Mouse (Mus musculus) lung, postnatal 0 days (tissue): Measurements from ENCODE around the gene Bcl9. TPM values are rescaled to one million over a fixed set of nuclear protein-coding genes. Genes with fewer than 3 reads are reported as not detected.

ENCODE experiments used
- ATAC-seq: fragments of 200-750 bp; cut with Nextera tagmentation; 2 replicates; pipeline ENCODE4 v1.8.0; 2017; ENCODE audit warnings: moderate library complexity
- DNase-seq: peaks from one replicate; pipeline ENCODE4 v3.0.0-alpha.2; 2016; ENCODE audit warnings: low spot score
- H3K27ac ChIP-seq: fragments of 300-500 bp; sonication (generic); 2 replicates; pipeline ENCODE4 v1.5.1; 2014; ENCODE audit warnings: antibody characterized with exemption, mild to moderate bottlenecking, low read length, mixed read lengths
- H3K27me3 ChIP-seq: fragments of 300-500 bp; sonication (generic); replicated peaks from 2 replicates; pipeline ENCODE4 v1.6.1; 2014; ENCODE audit warnings: low read length, mixed read lengths; ENCODE audit not compliant: insufficient read depth
- H3K36me3 ChIP-seq: fragments of 300-500 bp; sonication (generic); 2 replicates; pipeline ENCODE4 v1.6.1; 2014; ENCODE audit warnings: low read length, mixed read lengths; ENCODE audit not compliant: insufficient read depth
- H3K4me1 ChIP-seq: fragments of 300-500 bp; sonication (generic); 2 replicates; pipeline ENCODE4 v1.6.1; 2014; ENCODE audit warnings: antibody characterized with exemption, low read depth, low read length, mixed read lengths; ENCODE audit not compliant: insufficient read depth
- H3K4me2 ChIP-seq: fragments of 300-500 bp; sonication (generic); replicated peaks from 2 replicates; pipeline ENCODE4 v1.6.1; 2014; ENCODE audit warnings: low read depth, mild to moderate bottlenecking, low read length, moderate library complexity, mixed read lengths
- H3K4me3 ChIP-seq: fragments of 300-500 bp; sonication (generic); 2 replicates; pipeline ENCODE4 v1.5.1; 2014; ENCODE audit warnings: low read depth, low read length
- H3K9ac ChIP-seq: fragments of 300-500 bp; sonication (generic); replicated peaks from 2 replicates; pipeline ENCODE4 v1.6.1; 2014; ENCODE audit warnings: low read depth, mild to moderate bottlenecking
- H3K9me3 ChIP-seq: fragments of 300-500 bp; sonication (generic); 2 replicates; pipeline ENCODE4 v1.6.1; 2016; ENCODE audit warnings: low read length, mixed read lengths
- CTCF ChIP-seq: IDR thresholded peaks from 2 replicates; pipeline ENCODE4 v1.5.1; 2016; ENCODE audit warnings: antibody characterized with exemption, mild to moderate bottlenecking
- EP300 ChIP-seq: IDR thresholded peaks from 2 replicates; pipeline ENCODE4 v1.6.1; 2016; ENCODE audit warnings: antibody characterized with exemption, mild to moderate bottlenecking, control low read depth
- WGBS: fragments of 180-500 bp; shearing (Covaris S2); extraction: QIAGEN DNeasy Blood & Tissue Kit; methylation state at CpG from one replicate; pipeline ENCODE4 v1.1.7; 2014; 5-methylcytosine and 5-hydroxymethylcytosine counted together
- polyA plus RNA-seq: library from polyadenylated mRNA; unstranded; fragments of >200 nt; fragmentation: Nextera tagmentation; extraction: Ambion mirVana; gene quantifications from 2 replicates; pipeline ENCODE4 v1.2.1, GENCODE M21; 2015

Gene Bcl9
- polyA plus RNA-seq, 1 experiment from 2014 or later = 27.1 TPM

- Histone ChIP-seq H3K27ac (no peak overlapping the region), H3K9ac (no peak overlapping the region), H3K4me3 (no peak overlapping the region), H3K27me3 (no peaks in the 10 kb centered on the region), H3K9me3 (no peaks in the 10 kb centered on the region), H3K36me3 (no peaks in the 10 kb centered on the region), H3K4me2 (no peak overlapping the region), H3K4me1 (peaks cover 8% of the 10 kb centered on the region; the same call in 1 of the 2 replicates)
- no peak for DNase-seq
- no peak for ATAC-seq
- 44% methylated on average over 9 of the region's 9 CpGs for WGBS
- TF ChIP-seq CTCF (no peak), EP300 (no peak)
Observed at GRCm38 (mm10) chr3:97255706-97256339, 41.9 kb downstream of the Bcl9 start.

GRCm38 (mm10) chr3:97254861-97255465, 42.8 kb downstream of the Bcl9 start:
- H3K27ac ChIP-seq = no peak overlapping the region
- ATAC-seq (no peak), DNase-seq (no peak)
- H3K36me3 ChIP-seq = no peaks in the 10 kb centered on the region
- no peaks in the 10 kb centered on the region for H3K27me3 ChIP-seq
- 52% methylated on average over 5 of the region's 5 CpGs for WGBS
- no peak for TF ChIP-seq CTCF
- no peak for TF ChIP-seq EP300
- no peak overlapping the region for H3K9ac ChIP-seq
- H3K4me3 ChIP-seq = no peak overlapping the region
- H3K4me1 ChIP-seq = peaks cover 8% of the 10 kb centered on the region; the same call in 1 of the 2 replicates
- no peaks in the 10 kb centered on the region for H3K9me3 ChIP-seq
- no peak overlapping the region for H3K4me2 ChIP-seq

GRCm38 (mm10) chr3:97253823-97254600, 43.7 kb downstream of the Bcl9 start:
- WGBS = 50% methylated on average over 9 of the region's 9 CpGs
- Histone ChIP-seq H3K36me3 (no peaks in the 10 kb centered on the region), H3K9ac (no peak overlapping the region), H3K4me3 (no peak overlapping the region), H3K4me2 (no peak overlapping the region), H3K27me3 (no peaks in the 10 kb centered on the region), H3K9me3 (no peaks in the 10 kb centered on the region), H3K4me1 (peaks cover 8% of the 10 kb centered on the region; the same call in 1 of the 2 replicates), H3K27ac (no peak overlapping the region)
- ATAC-seq (no peak), DNase-seq (no peak)
- TF ChIP-seq EP300 (no peak), CTCF (no peak)

DNA sequence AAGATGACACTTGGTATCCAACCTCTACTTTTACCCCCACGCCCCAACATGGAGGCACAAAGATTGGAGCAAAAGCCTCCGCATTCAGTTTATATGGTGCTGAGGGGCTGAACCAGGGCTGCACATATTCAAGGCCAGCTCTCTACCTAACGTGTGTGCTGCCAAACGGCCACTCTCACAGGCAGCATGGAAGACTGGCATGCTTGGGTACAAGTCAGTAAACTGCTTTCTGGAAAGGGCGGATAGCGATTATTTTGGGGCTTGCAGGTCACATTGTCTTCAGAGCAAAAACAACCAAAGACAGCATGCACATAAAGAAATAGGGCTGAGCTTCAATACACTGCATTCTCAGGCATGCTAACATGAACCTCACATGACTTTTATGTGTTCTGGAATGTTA, 44.8 kb downstream of the Bcl9 start:
- Histone ChIP-seq H3K4me1 (peaks cover 8% of the 10 kb centered on the region; the same call in 1 of the 2 replicates), H3K27ac (no peak overlapping the region), H3K9ac (no peak overlapping the region), H3K4me2 (no peak overlapping the region), H3K27me3 (no peaks in the 10 kb centered on the region), H3K36me3 (no peaks in the 10 kb centered on the region), H3K4me3 (no peak overlapping the region), H3K9me3 (no peaks in the 10 kb centered on the region)
- ATAC-seq (no peak), DNase-seq (no peak)
- no peak for TF ChIP-seq CTCF
- TF ChIP-seq EP300 = no peak
- WGBS = 87% methylated on average over 6 of the region's 6 CpGs

DNA sequence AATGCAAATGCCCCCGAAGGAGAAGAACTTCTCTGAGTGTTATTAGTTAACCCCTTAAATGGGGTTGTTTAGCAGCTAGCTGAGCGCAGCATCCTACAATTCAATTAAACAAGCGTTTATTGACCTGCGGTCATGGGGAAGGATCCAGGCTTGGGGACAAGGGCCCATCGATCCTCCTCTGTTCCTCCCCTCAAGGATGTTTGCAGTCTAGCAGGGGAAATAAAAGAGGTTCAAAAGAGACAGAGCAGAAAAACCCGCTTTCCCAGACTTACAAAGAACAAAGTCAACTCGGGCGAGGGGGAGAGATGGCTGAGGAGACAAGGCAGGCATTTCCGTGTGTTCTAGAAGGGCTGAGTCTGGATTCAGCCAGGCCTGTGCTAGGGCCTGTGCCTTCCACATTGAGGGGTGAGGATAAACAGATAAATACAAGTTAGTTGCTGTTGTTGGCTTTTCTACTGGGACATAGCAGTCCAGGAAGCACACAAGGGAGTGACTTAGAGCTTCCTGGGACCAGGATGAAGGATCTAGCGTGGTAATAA, 55.0 kb downstream of the Bcl9 start:
- no peaks in the 10 kb centered on the region for H3K27me3 ChIP-seq
- no peak overlapping the region for H3K4me2 ChIP-seq
- TF ChIP-seq EP300 (no peak), CTCF (no peak)
- no peak overlapping the region for H3K9ac ChIP-seq
- ATAC-seq (no peak), DNase-seq (no peak)
- H3K27ac ChIP-seq = no peak overlapping the region
- H3K9me3 ChIP-seq = no peaks in the 10 kb centered on the region
- H3K4me3 ChIP-seq = no peak overlapping the region
- H3K4me1 ChIP-seq = no peaks in the 10 kb centered on the region
- no peaks in the 10 kb centered on the region for H3K36me3 ChIP-seq
- 62% methylated on average over 10 of the region's 10 CpGs for WGBS

DNA sequence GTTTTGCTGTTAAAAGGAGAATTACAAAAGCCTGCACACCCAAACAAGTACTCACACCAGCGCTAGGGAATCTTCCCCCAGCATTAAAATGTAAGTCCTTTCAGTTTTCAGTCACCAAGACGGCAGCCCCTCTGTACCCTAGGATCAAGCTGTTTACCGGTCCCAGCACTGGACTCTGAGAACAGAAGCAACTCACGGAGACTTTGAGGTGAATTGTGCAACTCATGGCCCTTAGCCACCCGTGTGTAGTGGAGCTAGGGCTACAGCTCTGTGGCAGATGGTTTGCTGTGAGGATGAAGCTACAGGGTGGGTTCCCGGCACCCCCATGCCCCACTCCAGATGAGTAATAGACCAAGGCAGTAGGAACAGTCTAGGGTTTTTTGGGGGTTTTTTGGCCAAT, 55.9 kb downstream of the Bcl9 start:
- DNase-seq (no peak), ATAC-seq (no peak; the same call in 1 of the 2 replicates)
- WGBS = 52% methylated on average over 6 of the region's 6 CpGs
- Histone ChIP-seq H3K4me3 (no peak overlapping the region), H3K9me3 (no peaks in the 10 kb centered on the region), H3K27me3 (no peaks in the 10 kb centered on the region), H3K27ac (no peak overlapping the region), H3K4me2 (no peak overlapping the region), H3K4me1 (no peaks in the 10 kb centered on the region), H3K9ac (no peak overlapping the region), H3K36me3 (no peaks in the 10 kb centered on the region)
- TF ChIP-seq EP300 (no peak), CTCF (no peak)
